Mouse (Mus musculus) cerebellum, adult 2 months (tissue): ENCODE results near the gene 2410002F23Rik.
"Not testable (repeated sequence)": the region's sequence is repeated elsewhere in the genome, so short reads cannot be mapped to it uniquely, and the experiment has no call there.

Experiments
- CTCF ChIP-seq: fragments of 200-500 bp; IDR thresholded peaks from 2 replicates; pipeline ENCODE4 v1.5.1; 2011; ENCODE audit warnings: low read depth, mild to moderate bottlenecking, control low read depth, low read length, moderate library complexity, borderline replicate concordance; ENCODE audit not compliant: insufficient read depth
- POLR2A ChIP-seq: fragments of 200-500 bp; IDR thresholded peaks from 2 replicates; pipeline ENCODE4 v1.6.1; 2011; ENCODE audit warnings: low read length, control low read depth, borderline replicate concordance; ENCODE audit not compliant: insufficient read depth

GRCm38 (mm10) chr7:44222335-44222734 is 24.2 kb upstream of the 2410002F23Rik start:
- TF ChIP-seq CTCF, POLR2A: not testable (repeated sequence)
